Mouse (Mus musculus): Measurements from ENCODE around the gene Pkhd1. TPM values are rescaled to one million over a fixed set of nuclear protein-coding genes. Genes with fewer than 3 reads are reported as not detected.
"Not testable (repeated sequence)": the region's sequence is repeated elsewhere in the genome, so short reads cannot be mapped to it uniquely, and the experiment has no call there.

Pkhd1 gene
- total RNA-seq, 1 experiment from 2014 or later: not detected

- ATAC-seq (replicated peaks in 1 of 2; ENCODE audit: insufficient read depth in 1 of 2, low FRiP score in 2 of 2, low TSS enrichment in 1 of 2, low read depth in 1 of 2, poor library complexity in 2 of 2, severe bottlenecking in 2 of 2): no peak
Observed at GRCm38 (mm10) chr1:20551334-20551733, 66.5 kb downstream of the Pkhd1 start.

GRCm38 (mm10) chr1:20544526-20544925 is 73.3 kb downstream of the Pkhd1 start:
- ATAC-seq (replicated peaks in 1 of 2; ENCODE audit: insufficient read depth in 1 of 2, low FRiP score in 2 of 2, low TSS enrichment in 1 of 2, low read depth in 1 of 2, poor library complexity in 2 of 2, severe bottlenecking in 2 of 2): no peak

DNA sequence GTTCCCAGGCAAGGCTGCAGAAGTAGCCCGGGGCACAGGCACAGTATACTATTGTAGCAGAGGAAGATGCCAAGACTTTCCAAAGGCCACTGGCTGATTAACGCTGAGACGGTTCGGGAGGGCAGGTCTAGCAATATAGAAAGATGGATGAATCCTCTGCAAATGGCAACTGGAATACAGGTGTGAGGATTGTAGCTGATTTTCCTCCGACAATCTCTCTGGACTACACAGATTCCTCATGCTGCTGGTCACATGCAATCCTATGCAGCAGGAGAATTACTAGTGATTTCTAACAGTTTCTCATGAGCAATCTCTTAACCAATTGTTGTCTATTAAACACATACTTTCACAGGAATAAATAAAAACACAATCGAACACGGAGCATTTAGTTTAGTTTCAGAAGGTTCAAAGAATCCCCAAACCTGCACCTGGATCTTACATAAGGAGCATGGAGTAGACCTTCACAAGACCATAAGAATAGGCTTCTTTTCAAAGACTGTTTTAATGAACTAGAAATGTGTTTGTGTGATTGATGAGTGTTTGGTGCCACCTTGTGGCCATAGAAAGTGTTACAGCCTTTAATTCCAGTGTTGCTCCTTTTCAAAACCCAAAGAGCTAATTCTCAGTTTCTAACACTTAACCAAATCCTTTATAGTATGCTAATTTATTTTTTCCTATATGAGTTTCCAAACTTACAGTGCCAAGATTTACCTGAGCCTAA is 104.3 kb downstream of the Pkhd1 start:
- peak; percentile 36 to 42; a peak in 1 of 4 replicates for ATAC-seq (replicated peaks in 1 of 2; ENCODE audit: insufficient read depth in 1 of 2, low FRiP score in 2 of 2, low TSS enrichment in 1 of 2, low read depth in 1 of 2, poor library complexity in 2 of 2, severe bottlenecking in 2 of 2)

GRCm38 (mm10) chr1:20498965-20499364 is 118.9 kb downstream of the Pkhd1 start:
- no peak for ATAC-seq (replicated peaks in 1 of 2; ENCODE audit: insufficient read depth in 1 of 2, low FRiP score in 2 of 2, low TSS enrichment in 1 of 2, low read depth in 1 of 2, poor library complexity in 2 of 2, severe bottlenecking in 2 of 2)

- no peak for ATAC-seq (replicated peaks in 1 of 2; ENCODE audit: insufficient read depth in 1 of 2, low FRiP score in 2 of 2, low TSS enrichment in 1 of 2, low read depth in 1 of 2, poor library complexity in 2 of 2, severe bottlenecking in 2 of 2)
Observed at GRCm38 (mm10) chr1:20486087-20486486, 131.8 kb downstream of the Pkhd1 start.

DNA sequence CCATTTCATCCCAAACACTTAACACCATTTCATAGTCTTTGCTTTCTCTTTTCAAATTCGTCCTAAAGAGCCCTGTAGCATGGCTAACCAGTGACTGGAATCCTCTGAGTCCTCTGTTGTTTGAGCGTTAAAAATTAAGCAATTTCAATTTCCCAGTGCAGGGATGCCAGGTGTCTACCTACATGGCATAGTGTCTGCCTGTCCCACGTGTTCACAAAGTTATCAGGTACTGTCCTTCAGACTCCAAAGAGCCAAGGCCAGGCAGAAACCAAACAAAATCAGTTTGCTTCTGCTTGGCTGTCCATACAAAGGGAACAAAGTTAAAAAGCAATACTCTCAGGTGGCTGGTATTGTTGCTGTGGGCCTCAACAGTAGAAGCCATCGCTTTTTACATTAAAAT is 136.0 kb downstream of the Pkhd1 start:
- ATAC-seq (replicated peaks in 1 of 2; ENCODE audit: insufficient read depth in 1 of 2, low FRiP score in 2 of 2, low TSS enrichment in 1 of 2, low read depth in 1 of 2, poor library complexity in 2 of 2, severe bottlenecking in 2 of 2): no peak

GRCm38 (mm10) chr1:20478695-20479094 is 139.2 kb downstream of the Pkhd1 start:
- no peak for ATAC-seq (replicated peaks in 1 of 2; ENCODE audit: insufficient read depth in 1 of 2, low FRiP score in 2 of 2, low TSS enrichment in 1 of 2, low read depth in 1 of 2, poor library complexity in 2 of 2, severe bottlenecking in 2 of 2)

DNA sequence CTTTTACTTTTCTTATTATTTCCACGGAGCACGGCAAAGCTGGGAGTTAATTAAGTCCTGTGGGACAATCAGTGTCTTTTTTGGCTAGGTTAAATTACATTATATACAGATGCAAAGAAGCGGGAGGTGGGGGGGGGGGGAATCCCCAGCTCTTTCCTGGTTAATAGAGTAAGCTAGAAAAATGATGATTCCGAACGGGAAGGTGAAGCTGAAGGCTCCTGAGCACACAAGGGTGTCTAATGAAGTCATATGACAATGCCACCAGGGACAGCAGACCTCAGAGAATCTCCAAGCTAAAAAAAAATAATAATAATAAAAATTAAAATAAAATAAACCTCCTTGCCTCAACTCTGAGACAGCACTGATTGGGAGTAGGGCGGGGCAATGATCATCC is 139.6 kb downstream of the Pkhd1 start:
- ATAC-seq (replicated peaks in 1 of 2; ENCODE audit: insufficient read depth in 1 of 2, low FRiP score in 2 of 2, low TSS enrichment in 1 of 2, low read depth in 1 of 2, poor library complexity in 2 of 2, severe bottlenecking in 2 of 2): no peak

DNA sequence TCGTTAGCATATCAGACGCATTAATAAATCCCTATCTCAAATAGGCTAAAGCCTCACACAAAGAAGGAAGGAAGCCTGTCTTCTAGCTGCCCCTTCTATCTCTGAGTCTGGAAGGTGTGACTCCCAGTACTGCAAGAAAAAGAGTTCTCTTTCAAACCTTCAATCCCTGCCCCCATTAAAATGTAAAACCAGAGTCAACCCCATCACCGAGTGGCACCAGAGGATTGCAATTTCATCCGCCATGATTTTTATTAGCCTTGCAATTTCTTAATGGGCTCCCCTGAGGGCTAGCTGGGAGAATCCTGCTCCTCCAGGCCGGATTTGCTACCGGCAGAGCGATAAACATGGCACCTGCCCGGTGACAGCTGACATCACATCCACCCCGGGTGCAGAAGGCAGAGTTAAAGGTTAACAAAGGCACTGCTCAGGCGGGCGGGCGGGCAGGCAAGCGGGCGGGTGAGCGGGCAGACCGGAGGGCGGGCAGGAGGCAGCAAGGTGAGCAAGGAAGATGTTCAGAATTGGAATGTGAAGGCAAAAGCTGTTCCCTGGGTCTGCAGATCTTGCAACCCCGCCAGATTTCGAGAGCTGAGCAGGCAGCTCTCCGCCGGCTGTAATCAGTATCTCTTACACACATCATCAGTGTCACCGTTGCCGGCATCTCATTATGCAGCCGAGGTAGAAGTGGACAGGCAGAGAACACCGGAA is 140.2 kb downstream of the Pkhd1 start:
- ATAC-seq (replicated peaks in 1 of 2; ENCODE audit: insufficient read depth in 1 of 2, low FRiP score in 2 of 2, low TSS enrichment in 1 of 2, low read depth in 1 of 2, poor library complexity in 2 of 2, severe bottlenecking in 2 of 2): no peak

- no peak for ATAC-seq (replicated peaks in 1 of 2; ENCODE audit: insufficient read depth in 1 of 2, low FRiP score in 2 of 2, low TSS enrichment in 1 of 2, low read depth in 1 of 2, poor library complexity in 2 of 2, severe bottlenecking in 2 of 2)
Observed at GRCm38 (mm10) chr1:20470770-20471169, 147.1 kb downstream of the Pkhd1 start.

- ATAC-seq (replicated peaks in 1 of 2; ENCODE audit: insufficient read depth in 1 of 2, low FRiP score in 2 of 2, low TSS enrichment in 1 of 2, low read depth in 1 of 2, poor library complexity in 2 of 2, severe bottlenecking in 2 of 2): no peak
Observed at GRCm38 (mm10) chr1:20470317-20470716, 147.5 kb downstream of the Pkhd1 start.

DNA sequence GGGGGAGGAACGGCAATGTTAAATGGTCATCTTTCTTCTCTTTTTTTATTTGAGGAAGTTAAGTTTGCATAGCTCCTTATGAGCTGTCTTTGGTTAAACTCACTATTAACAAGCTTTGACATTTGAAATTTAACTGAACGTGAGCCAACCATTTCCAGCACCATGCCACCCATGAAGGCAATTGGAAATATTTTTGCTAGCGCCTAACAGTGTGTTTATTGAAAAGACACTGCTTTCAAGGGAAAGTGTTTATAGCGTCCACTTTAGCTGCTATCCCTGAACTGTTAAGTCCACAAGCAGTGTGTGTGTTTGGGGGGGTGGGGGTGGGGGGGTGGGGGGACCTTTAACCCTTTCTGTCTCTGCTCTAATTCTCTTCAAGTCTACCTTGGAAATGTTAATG is 151.4 kb downstream of the Pkhd1 start:
- ATAC-seq (replicated peaks in 1 of 2; ENCODE audit: insufficient read depth in 1 of 2, low FRiP score in 2 of 2, low TSS enrichment in 1 of 2, low read depth in 1 of 2, poor library complexity in 2 of 2, severe bottlenecking in 2 of 2): no peak

DNA sequence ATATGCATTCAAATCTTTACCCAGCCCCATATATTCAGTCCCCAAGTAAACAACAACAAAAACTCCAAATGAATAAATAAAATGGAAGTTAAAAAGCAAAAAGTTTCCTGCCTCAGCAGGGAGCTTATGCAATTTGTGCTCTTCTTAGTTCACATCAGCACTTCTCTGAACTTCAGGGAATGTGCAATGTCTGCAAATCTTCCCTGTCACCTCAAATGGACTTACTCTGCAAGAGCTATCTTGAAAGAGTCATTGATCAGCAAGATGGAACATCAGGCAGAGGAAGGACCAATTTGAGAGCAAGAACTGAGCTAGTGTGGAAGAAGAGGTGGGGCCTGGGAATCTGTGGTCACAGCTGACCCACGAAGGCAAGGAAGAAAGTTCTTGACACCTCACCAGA is 163.2 kb downstream of the Pkhd1 start:
- ATAC-seq (replicated peaks in 1 of 2; ENCODE audit: insufficient read depth in 1 of 2, low FRiP score in 2 of 2, low TSS enrichment in 1 of 2, low read depth in 1 of 2, poor library complexity in 2 of 2, severe bottlenecking in 2 of 2): no peak

DNA sequence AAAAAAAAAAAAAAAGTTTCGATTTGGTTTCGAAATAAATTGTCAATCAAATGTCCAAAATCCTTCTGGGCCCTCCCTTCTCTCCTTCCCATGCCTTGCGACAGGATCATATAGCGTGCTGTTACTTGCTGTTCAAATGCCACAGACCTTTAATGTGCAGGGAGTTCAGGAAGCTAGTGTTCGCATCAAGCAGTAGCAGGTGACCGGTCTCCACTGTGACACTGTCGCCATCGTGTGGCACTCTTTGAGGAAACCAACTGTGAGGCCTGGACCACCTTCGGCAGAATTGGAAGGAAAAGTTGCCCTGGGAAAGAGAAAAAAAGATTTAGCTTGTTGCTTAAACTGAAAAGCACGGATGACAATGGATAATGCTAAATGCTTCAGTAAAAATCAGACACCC is 167.8 kb downstream of the Pkhd1 start:
- no peak for ATAC-seq (replicated peaks in 1 of 2; ENCODE audit: insufficient read depth in 1 of 2, low FRiP score in 2 of 2, low TSS enrichment in 1 of 2, low read depth in 1 of 2, poor library complexity in 2 of 2, severe bottlenecking in 2 of 2)

DNA sequence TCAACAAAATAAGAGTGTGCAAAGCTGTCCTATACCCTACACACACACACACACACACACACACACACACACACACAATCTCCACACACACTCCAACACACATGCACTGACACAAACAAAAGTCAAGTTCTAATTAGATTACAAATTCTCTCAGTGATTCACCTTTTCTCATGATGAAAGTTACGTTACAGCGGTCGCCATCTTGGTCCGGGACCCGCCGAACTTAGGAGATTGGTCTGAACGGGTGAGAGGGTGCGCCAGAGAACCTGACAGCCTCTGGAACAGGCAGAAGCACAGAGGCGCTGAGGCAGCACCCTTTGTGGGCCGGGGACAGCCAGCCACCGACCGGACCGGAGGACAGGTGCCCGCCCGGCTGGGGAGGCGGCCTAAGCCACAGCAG is 185.8 kb downstream of the Pkhd1 start:
- not testable (repeated sequence) for ATAC-seq (replicated peaks in 1 of 2; ENCODE audit: insufficient read depth in 1 of 2, low FRiP score in 2 of 2, low TSS enrichment in 1 of 2, low read depth in 1 of 2, poor library complexity in 2 of 2, severe bottlenecking in 2 of 2)

DNA sequence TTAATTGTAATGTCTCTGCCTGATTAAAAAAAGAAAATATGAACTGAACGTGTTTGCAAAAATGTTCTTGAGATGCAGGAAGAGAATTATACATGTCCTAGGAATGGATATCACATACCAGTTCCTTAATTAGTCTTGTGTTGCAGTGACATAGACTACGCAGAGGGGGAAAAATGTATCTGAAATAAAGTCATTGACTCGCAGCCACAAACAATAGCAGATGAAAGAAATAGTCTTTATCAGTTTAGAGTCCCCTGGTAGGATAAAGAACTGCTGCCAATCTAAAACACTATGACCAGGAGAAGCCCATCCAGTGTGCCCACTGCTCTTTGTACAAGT is 188.8 kb downstream of the Pkhd1 start:
- no peak for ATAC-seq (replicated peaks in 1 of 2; ENCODE audit: insufficient read depth in 1 of 2, low FRiP score in 2 of 2, low TSS enrichment in 1 of 2, low read depth in 1 of 2, poor library complexity in 2 of 2, severe bottlenecking in 2 of 2)

- ATAC-seq (replicated peaks in 1 of 2; ENCODE audit: insufficient read depth in 1 of 2, low FRiP score in 2 of 2, low TSS enrichment in 1 of 2, low read depth in 1 of 2, poor library complexity in 2 of 2, severe bottlenecking in 2 of 2): no peak
Observed at GRCm38 (mm10) chr1:20428370-20429055, 189.4 kb downstream of the Pkhd1 start.

DNA sequence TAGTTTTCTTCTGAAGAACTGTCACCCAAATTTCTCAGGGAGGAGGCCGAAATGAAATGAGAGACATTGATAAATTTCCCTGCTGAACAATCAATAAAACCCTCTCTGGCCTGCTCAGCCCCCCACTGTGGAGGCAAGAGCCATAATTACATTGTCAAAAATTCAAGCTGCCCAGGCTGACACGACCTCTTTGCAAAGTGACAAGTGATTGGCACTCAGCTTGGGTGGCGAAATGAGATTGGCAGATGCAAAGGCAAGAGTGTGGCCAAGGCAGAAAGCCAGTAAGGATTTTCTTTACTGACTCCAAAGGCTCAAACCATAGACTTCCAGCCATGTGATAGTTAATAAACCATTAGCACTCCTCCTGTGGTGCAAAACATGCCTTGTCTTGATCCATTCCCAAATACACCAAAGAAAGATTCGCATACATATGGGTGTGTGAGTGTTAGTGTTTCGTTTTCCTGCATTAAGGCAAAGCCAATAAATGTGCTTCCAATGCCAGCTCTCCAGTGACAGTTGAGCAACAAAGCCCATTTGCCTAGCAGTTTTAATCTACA is 208.4 kb downstream of the Pkhd1 start:
- no peak for ATAC-seq (replicated peaks in 1 of 2; ENCODE audit: insufficient read depth in 1 of 2, low FRiP score in 2 of 2, low TSS enrichment in 1 of 2, low read depth in 1 of 2, poor library complexity in 2 of 2, severe bottlenecking in 2 of 2)

All from hematopoietic stem cell, adult 5-6 weeks (primary cell).